Mouse (Mus musculus): Measurements from ENCODE around the gene Prkcb.
A peak's percentile ranks its signal among the peaks of the same experiment; 100 is the strongest.

Gene Prkcb

GRCm38 (mm10) chr7:122290165-122290564 is 1.6 kb downstream of the Prkcb start:
- DNase-seq (ENCODE audit: low spot score in 2 of 2), result peak; percentile 33 to 53

- no peak for DNase-seq (ENCODE audit: low spot score in 2 of 2)
These were observed 2.2 kb downstream of the Prkcb start for GRCm38 (mm10) chr7:122290771-122291170.

GRCm38 (mm10) chr7:122292151-122292550 is 3.6 kb downstream of the Prkcb start:
- no peak for DNase-seq (ENCODE audit: low spot score in 2 of 2)

GRCm38 (mm10) chr7:122294111-122294510 is 5.6 kb downstream of the Prkcb start:
- no peak for DNase-seq (ENCODE audit: low spot score in 2 of 2)

GRCm38 (mm10) chr7:122295363-122295762 is 6.8 kb downstream of the Prkcb start:
- DNase-seq (ENCODE audit: low spot score in 2 of 2), result no peak

- DNase-seq (ENCODE audit: low spot score in 2 of 2), result no peak
These were observed 7.8 kb downstream of the Prkcb start for GRCm38 (mm10) chr7:122296331-122296730.

GRCm38 (mm10) chr7:122296805-122297204 is 8.3 kb downstream of the Prkcb start:
- DNase-seq (ENCODE audit: low spot score in 2 of 2), result no peak

- DNase-seq (ENCODE audit: low spot score in 2 of 2), result no peak
These were observed 9.1 kb downstream of the Prkcb start for GRCm38 (mm10) chr7:122297627-122298026.

- DNase-seq (ENCODE audit: low spot score in 2 of 2), result no peak
These were observed 10.2 kb downstream of the Prkcb start for GRCm38 (mm10) chr7:122298715-122299114.

GRCm38 (mm10) chr7:122300538-122300937 is 12.0 kb downstream of the Prkcb start:
- no peak for DNase-seq (ENCODE audit: low spot score in 2 of 2)

GRCm38 (mm10) chr7:122302538-122302937 is 14.0 kb downstream of the Prkcb start:
- no peak for DNase-seq (ENCODE audit: low spot score in 2 of 2)

GRCm38 (mm10) chr7:122303988-122304387 is 15.4 kb downstream of the Prkcb start:
- DNase-seq (ENCODE audit: low spot score in 2 of 2), result no peak

GRCm38 (mm10) chr7:122304521-122304920 is 16.0 kb downstream of the Prkcb start:
- DNase-seq (ENCODE audit: low spot score in 2 of 2), result no peak

GRCm38 (mm10) chr7:122307241-122307640 is 18.7 kb downstream of the Prkcb start:
- no peak for DNase-seq (ENCODE audit: low spot score in 2 of 2)

- no peak for DNase-seq (ENCODE audit: low spot score in 2 of 2)
These were observed 20.1 kb downstream of the Prkcb start for GRCm38 (mm10) chr7:122308661-122309060.

GRCm38 (mm10) chr7:122309909-122310725 is 21.6 kb downstream of the Prkcb start:
- peak in 1 of 2 experiments; percentile 13 for DNase-seq (ENCODE audit: low spot score in 2 of 2)

- no peak for DNase-seq (ENCODE audit: low spot score in 2 of 2)
These were observed 22.1 kb downstream of the Prkcb start for GRCm38 (mm10) chr7:122310726-122311018.

GRCm38 (mm10) chr7:122313690-122314477 is 25.3 kb downstream of the Prkcb start:
- no peak for DNase-seq (ENCODE audit: low spot score in 2 of 2)

GRCm38 (mm10) chr7:122315720-122316331 is 27.3 kb downstream of the Prkcb start:
- peak in 1 of 2 experiments; percentile 19 for DNase-seq (ENCODE audit: low spot score in 2 of 2)

- DNase-seq (ENCODE audit: low spot score in 2 of 2), result no peak
These were observed 28.1 kb downstream of the Prkcb start for GRCm38 (mm10) chr7:122316681-122317080.

- peak in 1 of 2 experiments; percentile 16 for DNase-seq (ENCODE audit: low spot score in 2 of 2)
These were observed 28.9 kb downstream of the Prkcb start for GRCm38 (mm10) chr7:122317485-122317884.

- no peak for DNase-seq (ENCODE audit: low spot score in 2 of 2)
These were observed 31.0 kb downstream of the Prkcb start for GRCm38 (mm10) chr7:122319566-122319965.

Data from spleen, postnatal 14 days (tissue).